Mouse (Mus musculus) midbrain, embryonic 13.5 days (tissue): Measurements from ENCODE around the gene Sesn3. TPM values are rescaled to one million over a fixed set of nuclear protein-coding genes. Genes with fewer than 3 reads are reported as not detected.
A peak's percentile ranks its signal among the peaks of the same experiment; 100 is the strongest.
"Not testable (repeated sequence)": the region's sequence is repeated elsewhere in the genome, so short reads cannot be mapped to it uniquely, and the experiment has no call there.

Source experiments
- ATAC-seq: fragments of 200-750 bp; cut with Nextera tagmentation; 2 replicates; pipeline ENCODE4 v1.8.0; 2017; ENCODE audit warnings: mild to moderate bottlenecking, moderate TSS enrichment, moderate library complexity
- H3K27ac ChIP-seq: fragments of 300-500 bp; sonication (generic); 2 replicates; pipeline ENCODE4 v1.5.1; 2015; ENCODE audit warnings: inconsistent platforms, mild to moderate bottlenecking, moderate library complexity
- H3K27me3 ChIP-seq: fragments of 300-500 bp; sonication (generic); 2 replicates; pipeline ENCODE4 v1.6.1; 2015; ENCODE audit warnings: mild to moderate bottlenecking, inconsistent platforms
- H3K36me3 ChIP-seq: fragments of 300-500 bp; sonication (generic); 2 replicates; pipeline ENCODE4 v1.6.1; 2015; ENCODE audit warnings: mild to moderate bottlenecking, inconsistent platforms
- H3K4me1 ChIP-seq: fragments of 300-500 bp; sonication (generic); replicated peaks from 2 replicates; pipeline ENCODE4 v1.6.1; 2015; ENCODE audit warnings: inconsistent platforms
- H3K4me2 ChIP-seq: fragments of 300-500 bp; sonication (generic); replicated peaks from 2 replicates; pipeline ENCODE4 v1.6.1; 2015; ENCODE audit warnings: moderate library complexity, mild to moderate bottlenecking, inconsistent platforms
- H3K4me3 ChIP-seq: fragments of 300-500 bp; sonication (generic); replicated peaks from 2 replicates; pipeline ENCODE4 v1.5.1; 2015; ENCODE audit warnings: mild to moderate bottlenecking, inconsistent platforms
- H3K9ac ChIP-seq: fragments of 300-500 bp; sonication (generic); replicated peaks from 2 replicates; pipeline ENCODE4 v1.6.1; 2015; ENCODE audit warnings: mild to moderate bottlenecking, inconsistent platforms
- H3K9me3 ChIP-seq: fragments of 300-500 bp; sonication (generic); 2 replicates; pipeline ENCODE4 v1.6.1; 2016; ENCODE audit warnings: mild to moderate bottlenecking, inconsistent platforms
- WGBS: fragments of 180-500 bp; shearing (Covaris S2); methylation state at CpG from one replicate; pipeline ENCODE4 v1.1.7; 2015; 5-methylcytosine and 5-hydroxymethylcytosine counted together
- polyA plus RNA-seq: library from polyadenylated mRNA; unstranded; fragments of >200 nt; fragmentation: Nextera tagmentation; extraction: Ambion mirVana; gene quantifications from 2 replicates; pipeline ENCODE4 v1.2.1, GENCODE M21; 2015

Gene Sesn3
- polyA plus RNA-seq, 1 experiment from 2014 or later = 18.8 TPM

GRCm38 (mm10) chr9:14336901-14337300 is 62.0 kb downstream of the Sesn3 start:
- no peak overlapping the region for H3K27ac ChIP-seq

GRCm38 (mm10) chr9:14338701-14339100 is 63.8 kb downstream of the Sesn3 start:
- no peak for ATAC-seq
- Histone ChIP-seq H3K36me3 (no peaks in the 10 kb centered on the region), H3K4me3 (no peak overlapping the region), H3K4me1 (no peaks in the 10 kb centered on the region), H3K9ac (no peak overlapping the region), H3K9me3 (no peaks in the 10 kb centered on the region), H3K27me3 (no peaks in the 10 kb centered on the region), H3K27ac (no peak overlapping the region), H3K4me2 (no peak overlapping the region)
- 72% methylated on average over 3 of the region's 3 CpGs for WGBS

More at GRCm38 (mm10) chr9:14336901-14337300, 62.0 kb downstream of the Sesn3 start:
- ATAC-seq = no peak
- Histone ChIP-seq H3K4me3 (no peak overlapping the region), H3K36me3 (peaks cover 3% of the 10 kb centered on the region), H3K27me3 (no peaks in the 10 kb centered on the region), H3K4me1 (no peaks in the 10 kb centered on the region), H3K9me3 (no peaks in the 10 kb centered on the region), H3K9ac (no peak overlapping the region), H3K4me2 (no peak overlapping the region)
- 86% methylated on average over 3 of the region's 3 CpGs for WGBS

- peak; percentile 88 for ATAC-seq
Measured at GRCm38 (mm10) chr9:14342041-14342668, 67.3 kb downstream of the Sesn3 start.

GRCm38 (mm10) chr9:14345866-14346265 is 71.0 kb downstream of the Sesn3 start:
- 92% methylated on average over 4 of the region's 4 CpGs for WGBS
- H3K27ac ChIP-seq = not testable (repeated sequence)

More at GRCm38 (mm10) chr9:14342041-14342668, 67.3 kb downstream of the Sesn3 start:
- 62% methylated on average over 4 of the region's 4 CpGs for WGBS
- no peak overlapping the region for H3K9ac ChIP-seq
- no peaks in the 10 kb centered on the region for H3K4me1 ChIP-seq
- H3K27ac ChIP-seq = no peak overlapping the region
- H3K27me3 ChIP-seq = no peaks in the 10 kb centered on the region
- H3K4me3 ChIP-seq = no peak overlapping the region
- H3K4me2 ChIP-seq = no peak overlapping the region
- no peaks in the 10 kb centered on the region for H3K9me3 ChIP-seq
- H3K36me3 ChIP-seq = no peaks in the 10 kb centered on the region

GRCm38 (mm10) chr9:14348416-14348815 is 73.5 kb downstream of the Sesn3 start:
- no peak overlapping the region for H3K4me3 ChIP-seq
- WGBS = 63% methylated on average over 4 of the region's 4 CpGs
- no peaks in the 10 kb centered on the region for H3K36me3 ChIP-seq
- no peaks in the 10 kb centered on the region for H3K27me3 ChIP-seq
- H3K4me1 ChIP-seq = no peaks in the 10 kb centered on the region
- no peaks in the 10 kb centered on the region for H3K9me3 ChIP-seq
- H3K9ac ChIP-seq = no peak overlapping the region
- no peak overlapping the region for H3K4me2 ChIP-seq
- ATAC-seq = no peak
- H3K27ac ChIP-seq = no peak overlapping the region

More at GRCm38 (mm10) chr9:14345866-14346265, 71.0 kb downstream of the Sesn3 start:
- H3K36me3 ChIP-seq, H3K9ac ChIP-seq, ATAC-seq, H3K9me3 ChIP-seq, H3K27me3 ChIP-seq, H3K4me1 ChIP-seq, H3K4me3 ChIP-seq, H3K4me2 ChIP-seq: not testable (repeated sequence)

GRCm38 (mm10) chr9:14349380-14349779 is 74.5 kb downstream of the Sesn3 start:
- Histone ChIP-seq H3K4me1 (no peaks in the 10 kb centered on the region), H3K36me3 (no peaks in the 10 kb centered on the region), H3K9me3 (no peaks in the 10 kb centered on the region), H3K27ac (no peak overlapping the region), H3K9ac (no peak overlapping the region), H3K4me3 (no peak overlapping the region), H3K4me2 (no peak overlapping the region), H3K27me3 (no peaks in the 10 kb centered on the region)
- ATAC-seq = no peak
- 87% methylated on average over 5 of the region's 5 CpGs for WGBS

- H3K4me2 ChIP-seq = no peak overlapping the region
- H3K36me3 ChIP-seq = no peaks in the 10 kb centered on the region
- H3K4me1 ChIP-seq = peaks cover 4% of the 10 kb centered on the region; the same call in 1 of the 2 replicates
- H3K9me3 ChIP-seq = no peaks in the 10 kb centered on the region
- 78% methylated on average over 2 of the region's 2 CpGs for WGBS
- no peak for ATAC-seq
- no peak overlapping the region for H3K4me3 ChIP-seq
- H3K9ac ChIP-seq = no peak overlapping the region
- H3K27ac ChIP-seq = no peak overlapping the region
- H3K27me3 ChIP-seq = no peaks in the 10 kb centered on the region
Measured at GRCm38 (mm10) chr9:14350787-14351186, 75.9 kb downstream of the Sesn3 start.

GRCm38 (mm10) chr9:14352337-14352736 is 77.5 kb downstream of the Sesn3 start:
- no peak for ATAC-seq
- Histone ChIP-seq H3K9me3 (no peaks in the 10 kb centered on the region), H3K27ac (no peak overlapping the region), H3K4me3 (no peak overlapping the region), H3K9ac (no peak overlapping the region), H3K4me1 (peaks cover 4% of the 10 kb centered on the region; the same call in 1 of the 2 replicates), H3K4me2 (no peak overlapping the region), H3K36me3 (peaks cover 7% of the 10 kb centered on the region), H3K27me3 (no peaks in the 10 kb centered on the region)
- WGBS = 80% methylated on average over 1 of the region's 1 CpGs

GRCm38 (mm10) chr9:14354852-14355251 is 80.0 kb downstream of the Sesn3 start:
- H3K9me3 ChIP-seq = no peaks in the 10 kb centered on the region
- H3K4me1 ChIP-seq = peaks cover 4% of the 10 kb centered on the region; the same call in 1 of the 2 replicates
- H3K36me3 ChIP-seq = peaks cover 9% of the 10 kb centered on the region
- WGBS = 71% methylated on average over 6 of the region's 6 CpGs
- no peak overlapping the region for H3K4me2 ChIP-seq
- no peak overlapping the region for H3K9ac ChIP-seq
- H3K4me3 ChIP-seq = no peak overlapping the region
- no peak for ATAC-seq
- H3K27ac ChIP-seq = no peak overlapping the region
- H3K27me3 ChIP-seq = no peaks in the 10 kb centered on the region

GRCm38 (mm10) chr9:14357033-14357432 is 82.2 kb downstream of the Sesn3 start:
- Histone ChIP-seq H3K36me3 (peaks cover 9% of the 10 kb centered on the region), H3K27me3 (no peaks in the 10 kb centered on the region), H3K9ac (no peak overlapping the region), H3K4me3 (no peak overlapping the region), H3K4me1 (peaks cover 4% of the 10 kb centered on the region; the same call in 1 of the 2 replicates), H3K27ac (no peak overlapping the region), H3K4me2 (no peak overlapping the region), H3K9me3 (no peaks in the 10 kb centered on the region)
- ATAC-seq = no peak
- WGBS = 86% methylated on average over 4 of the region's 4 CpGs

- Histone ChIP-seq H3K27me3 (no peaks in the 10 kb centered on the region), H3K9ac (no peak overlapping the region), H3K27ac (no peak overlapping the region), H3K4me3 (no peak overlapping the region), H3K4me2 (no peak overlapping the region), H3K36me3 (peaks cover 3% of the 10 kb centered on the region; the same call in 1 of the 2 replicates), H3K9me3 (no peaks in the 10 kb centered on the region), H3K4me1 (no peaks in the 10 kb centered on the region; the same call in 1 of the 2 replicates)
- ATAC-seq = no peak
- 90% methylated on average over 8 of the region's 8 CpGs for WGBS
Measured at GRCm38 (mm10) chr9:14362068-14362768, 87.4 kb downstream of the Sesn3 start.

GRCm38 (mm10) chr9:14363540-14363939 is 88.7 kb downstream of the Sesn3 start:
- no peaks in the 10 kb centered on the region for H3K36me3 ChIP-seq
- H3K27ac ChIP-seq = no peak overlapping the region
- no peak overlapping the region for H3K4me2 ChIP-seq
- no peaks in the 10 kb centered on the region; the same call in 1 of the 2 replicates for H3K4me1 ChIP-seq
- H3K4me3 ChIP-seq = no peak overlapping the region
- no peak overlapping the region for H3K9ac ChIP-seq
- H3K9me3 ChIP-seq = no peaks in the 10 kb centered on the region
- WGBS = 80% methylated on average over 6 of the region's 6 CpGs
- no peak for ATAC-seq
- H3K27me3 ChIP-seq = no peaks in the 10 kb centered on the region
